Mouse (Mus musculus): ENCODE data around the gene Stk38l. TPM values are rescaled to one million over a fixed set of nuclear protein-coding genes. Genes with fewer than 3 reads are reported as not detected.

The Stk38l gene
- polyA plus RNA-seq, 1 experiment = 6.9 TPM

GRCm38 (mm10) chr6:146825487-146825773, 100.6 kb downstream of the Stk38l start:
- Histone ChIP-seq H3K36me3 (ENCODE audit: control insufficient read depth, insufficient read depth) (no peaks in the 10 kb centered on the region), H3K4me3 (no peak overlapping the region), H3K4me2 (ENCODE audit: low read depth) (no peak overlapping the region), H3ac (ENCODE audit: control insufficient read depth, insufficient read length) (no peak overlapping the region), H3K27me3 (ENCODE audit: control insufficient read depth, insufficient read depth, insufficient read length) (no peaks in the 10 kb centered on the region), H3K79me2 (ENCODE audit: control insufficient read depth, insufficient read depth) (no peaks in the 10 kb centered on the region)
- TF ChIP-seq CEBPB (IDR thresholded peaks at IDR 0.05; ENCODE audit: insufficient read depth, poor library complexity, severe bottlenecking) (no peak), MYOD1 (IDR thresholded peaks at IDR 0.05; ENCODE audit: control insufficient read depth in 1 of 3, insufficient read length in 2 of 3, low read depth in 2 of 3) (no peak), TCF3 (IDR thresholded peaks at IDR 0.05; ENCODE audit: insufficient read length, low read depth) (no peak), MYOG (IDR thresholded peaks at IDR 0.05; ENCODE audit: control insufficient read depth in 1 of 3, insufficient read depth in 1 of 3, insufficient read length in 2 of 3, low read depth in 2 of 3) (no peak), SRF (IDR thresholded peaks at IDR 0.05; ENCODE audit: control insufficient read depth, insufficient read length, low read depth) (no peak)

Other genes with a start within 250 kb of the Stk38l start
- 4.7 TPM for gene Itpr2, start 222.8 kb upstream of the Stk38l start, polyA plus RNA-seq (2012; fragmentation: generic; extraction: Trizol)
- gene Fgfr1op2, start 147.8 kb upstream of the Stk38l start, polyA plus RNA-seq (2012; fragmentation: generic; extraction: Trizol) = 54.4 TPM
- gene Ints13, start 147.2 kb upstream of the Stk38l start, polyA plus RNA-seq (2012; fragmentation: generic; extraction: Trizol) = 18.4 TPM
- 53.5 TPM for gene Med21, start 82.4 kb upstream of the Stk38l start, polyA plus RNA-seq (2012; fragmentation: generic; extraction: Trizol)
- gene Tm7sf3, start 82.2 kb upstream of the Stk38l start, polyA plus RNA-seq (2012; fragmentation: generic; extraction: Trizol) = 9.3 TPM
- gene Arntl2, start 71.1 kb downstream of the Stk38l start, polyA plus RNA-seq (2012; fragmentation: generic; extraction: Trizol) = 0.52 TPM
- not detected for gene Smco2, start 125.1 kb downstream of the Stk38l start, polyA plus RNA-seq (2012; fragmentation: generic; extraction: Trizol)
- 79.3 TPM for gene Ppfibp1, start 163.5 kb downstream of the Stk38l start, polyA plus RNA-seq (2012; fragmentation: generic; extraction: Trizol)
- gene 1700034J05Rik, start 229.4 kb downstream of the Stk38l start, polyA plus RNA-seq (2012; fragmentation: generic; extraction: Trizol) = 0.02 TPM